Mouse (Mus musculus) mouse embryonic stem cell (cell line): ENCODE results near the gene Map1s.

ENCODE experiments used
- in situ Hi-C, 2 experiments: fragments of 300-500 bp; cut with MboI; formaldehyde crosslinking; loops; 1 replicate in 1 of 2; 3 replicates in 1 of 2; pipeline ENCODE4 v1.14.3; 2019 to 2020; ENCODE audit warnings: low sequenced_read_pairs in 2 of 2, low pct_unique_long_range_greater_than_20kb in 1 of 2, mixed read lengths in 1 of 2; ENCODE audit not compliant: unreplicated experiment in 1 of 2

The Map1s gene

GRCm38 (mm10) chr8:70896316-70897020 lies 9.3 kb upstream of the Map1s start:
- in situ Hi-C loops, result no loop called here

GRCm38 (mm10) chr8:70897021-70897680 lies 8.6 kb upstream of the Map1s start, which contains the start of gene Rpl18a:
Gene Rpl18a (minus strand): TSS chr8:70897412.
- in situ Hi-C loops, result no loop called here

- in situ Hi-C loops, result no loop called here
Measured at GRCm38 (mm10) chr8:70897681-70898413, 7.9 kb upstream of the Map1s start.

- in situ Hi-C loops, result no loop called here
Measured at GRCm38 (mm10) chr8:70898661-70899198, 7.0 kb upstream of the Map1s start.

- in situ Hi-C loops, result no loop called here
Measured at GRCm38 (mm10) chr8:70899226-70899625, 6.5 kb upstream of the Map1s start.

- in situ Hi-C loops, result no loop called here
Measured at GRCm38 (mm10) chr8:70900872-70901387, 4.8 kb upstream of the Map1s start.

GRCm38 (mm10) chr8:70902211-70902610 lies 3.5 kb upstream of the Map1s start:
- in situ Hi-C loops, result no loop called here

- in situ Hi-C loops, result no loop called here
Measured at GRCm38 (mm10) chr8:70903112-70903511, 2.6 kb upstream of the Map1s start.

- in situ Hi-C loops, result no loop called here
Measured at GRCm38 (mm10) chr8:70903582-70903981, 2.1 kb upstream of the Map1s start.

GRCm38 (mm10) chr8:70904532-70904931 lies 1.2 kb upstream of the Map1s start:
- in situ Hi-C loops, result no loop called here

- in situ Hi-C loops, result no loop called here
Measured at GRCm38 (mm10) chr8:70905463-70905830, 285 bp upstream of the Map1s start.

- in situ Hi-C loops, result no loop called here
Measured at GRCm38 (mm10) chr8:70907518-70907917, 1.8 kb downstream of the Map1s start.

GRCm38 (mm10) chr8:70911596-70911995 lies 5.9 kb downstream of the Map1s start:
- in situ Hi-C loops, result no loop called here

GRCm38 (mm10) chr8:70912955-70913354 lies 7.2 kb downstream of the Map1s start:
- in situ Hi-C loops, result no loop called here

- in situ Hi-C loops, result no loop called here
Measured at GRCm38 (mm10) chr8:70913523-70913922, 7.8 kb downstream of the Map1s start.

- in situ Hi-C loops, result no loop called here
Measured at GRCm38 (mm10) chr8:70914704-70915103, 9.0 kb downstream of the Map1s start.

- in situ Hi-C loops, result no loop called here
Measured at GRCm38 (mm10) chr8:70920049-70920922, 14.6 kb downstream of the Map1s start.

- in situ Hi-C loops, result no loop called here
Measured at GRCm38 (mm10) chr8:70924151-70924550, 18.4 kb downstream of the Map1s start.
